Mouse (Mus musculus) stomach, postnatal 0 days (tissue): ENCODE measurements around the gene Ctsc.

Experiments
- CTCF ChIP-seq: IDR thresholded peaks from 2 replicates; pipeline ENCODE4 v1.5.1; 2016; ENCODE audit warnings: antibody characterized with exemption, low read depth, mild to moderate bottlenecking, moderate library complexity
- EP300 ChIP-seq: optimal IDR thresholded peaks from 2 replicates; pipeline ENCODE3; 2016; ENCODE audit warnings: antibody characterized with exemption

DNA sequence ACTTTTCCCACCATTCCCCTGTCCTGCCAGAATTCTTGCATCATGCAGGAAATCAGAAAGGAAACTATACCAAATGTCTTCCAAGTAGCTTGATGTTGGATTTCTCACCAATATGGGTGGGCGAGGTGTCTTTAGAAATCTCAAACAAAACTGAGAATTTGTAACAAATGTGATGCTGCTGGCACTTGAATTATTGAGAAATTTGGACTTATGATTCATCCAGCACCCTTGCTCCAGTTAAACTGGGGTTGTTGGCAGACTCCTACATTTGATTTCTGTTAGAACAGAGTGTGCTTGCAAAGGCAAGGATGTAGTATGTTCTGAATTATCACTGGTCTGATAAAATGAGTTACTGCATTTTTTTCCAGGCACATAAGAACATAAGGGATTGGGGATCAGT lies 68.2 kb downstream of the Ctsc start:
- TF ChIP-seq CTCF (no peak), EP300 (no peak)
